ENCODE assay signal across 1 mouse cellular context in genomic region chr12:4595055-4595454, GRCm38 (mm10).
TF ChIP-seq lines count a peak whose summit lies in the region.

No protein-coding gene starts in this region.

TF ChIP-seq in MEL, 35 proteins besides CTCF, POLR2A, EP300 and RAD21 (continued from another document):
- no peak for TF ChIP-seq MYB (IDR thresholded peaks at IDR 0.05; ENCODE audit: low read depth, low read length)
- TF ChIP-seq TAL1 (IDR thresholded peaks at IDR 0.05; ENCODE audit: low read length): no peak
- TF ChIP-seq BHLHE40 (IDR thresholded peaks at IDR 0.05; ENCODE audit: borderline replicate concordance, low read depth, low read length): peak; percentile 88
- TF ChIP-seq MXI1 (IDR thresholded peaks at IDR 0.05; ENCODE audit: low read depth, low read length): peak; percentile 96
- 0 out of 2 replicates have a peak, but pooled peaks have one; percentile 10 for TF ChIP-seq TCF12 (IDR thresholded peaks at IDR 0.05; ENCODE audit: low read depth, low read length)
- no peak for TF ChIP-seq HCFC1 (IDR thresholded peaks at IDR 0.05; ENCODE audit: low read depth, low read length)
- TF ChIP-seq TBP (IDR thresholded peaks at IDR 0.05; ENCODE audit: low read depth, low read length): 0 out of 2 replicates have a peak, but pooled peaks have one; percentile 36
- TF ChIP-seq MAX (IDR thresholded peaks at IDR 0.05; ENCODE audit: low read length): peak; percentile 68
- TF ChIP-seq ETS1 (IDR thresholded peaks at IDR 0.05; ENCODE audit: low read depth, low read length): peak; percentile 53; the same call in 1 of the 2 replicates
- peak; percentile 88 for TF ChIP-seq MYC (IDR thresholded peaks at IDR 0.05; ENCODE audit: low read depth, low read length)
- no peak for TF ChIP-seq GATA1 (IDR thresholded peaks at IDR 0.05; ENCODE audit: low read depth, low read length)
